Mouse (Mus musculus) G1E (cell line): ENCODE measurements around the gene Mtmr12. TPM values are rescaled to one million over a fixed set of nuclear protein-coding genes. Genes with fewer than 3 reads are reported as not detected.

ENCODE experiments used
- ATAC-seq: 2 replicates; pipeline ENCODE4 v1.8.0; 2016; ENCODE audit warnings: mild to moderate bottlenecking; ENCODE audit not compliant: insufficient number of reproducible peaks, poor library complexity, low FRiP score, severe bottlenecking; ENCODE audit errors: extremely low read depth
- DNase-seq: peaks from one replicate; pipeline ENCODE4 v3.0.0; 2012; ENCODE audit warnings: low spot score
- H3K27me3 ChIP-seq: 2 replicates; pipeline ENCODE4 v1.6.1; 2012; ENCODE audit warnings: mild to moderate bottlenecking, low read length, inconsistent platforms; ENCODE audit not compliant: insufficient read depth
- H3K36me3 ChIP-seq: replicated peaks from 2 replicates; pipeline ENCODE3; 2012; ENCODE audit warnings: mild to moderate bottlenecking, inconsistent platforms
- H3K4me1 ChIP-seq: 2 replicates; pipeline ENCODE4 v1.6.1; 2012; ENCODE audit warnings: low read depth, low read length, inconsistent platforms, mixed read lengths; ENCODE audit not compliant: insufficient read depth
- H3K4me3 ChIP-seq: 2 replicates; pipeline ENCODE4 v1.5.1; 2012; ENCODE audit warnings: low read depth, mild to moderate bottlenecking, inconsistent platforms, low read length, moderate library complexity, mixed read lengths
- H3K9me3 ChIP-seq: replicated peaks from 2 replicates; pipeline ENCODE4 v1.6.1; 2012; ENCODE audit warnings: inconsistent platforms
- CTCF ChIP-seq: IDR thresholded peaks from 2 replicates; pipeline ENCODE4 v1.5.1; 2012; ENCODE audit warnings: low read depth, low read length, inconsistent platforms, mixed read lengths
- GATA1 ChIP-seq: IDR thresholded peaks from 2 replicates; pipeline ENCODE4 v1.6.1; 2012; ENCODE audit warnings: borderline replicate concordance, low read length, inconsistent platforms, mixed read lengths
- GATA2 ChIP-seq: IDR thresholded peaks from 2 replicates; pipeline ENCODE4 v1.6.1; 2012; ENCODE audit warnings: low read depth, low read length, inconsistent platforms, borderline replicate concordance
- POLR2AphosphoS5 ChIP-seq: IDR thresholded peaks from 2 replicates; pipeline ENCODE4 v1.6.1; 2012; ENCODE audit warnings: low read depth, low read length, inconsistent platforms; ENCODE audit not compliant: insufficient replicate concordance
- TAL1 ChIP-seq: conservative IDR thresholded peaks from 2 replicates; pipeline ENCODE4 v1.6.1; 2012; ENCODE audit warnings: low read depth, low read length, inconsistent platforms, mixed read lengths
- polyA plus RNA-seq: library from polyadenylated mRNA; stranded (reverse); fragments of >175 nt; gene quantifications from 2 replicates; pipeline ENCODE4 v1.2.3, GENCODE M21; 2012
- total RNA-seq, 2 experiments: library from RNA; stranded (forward) in 1 of 2; stranded (reverse) in 1 of 2; fragments of 200-1000 nt in 1 of 2; fragments of >200 nt in 1 of 2; fragmentation: Nextera tagmentation in 1 of 2; gene quantifications; 2 replicates each; pipeline ENCODE4 v1.2.3; 2014 to 2017

The Mtmr12 gene
- total and polyA plus RNA-seq, 3 experiments, result 7.9 to 29.0 (median 25.7) TPM

GRCm38 (mm10) chr15:12320441-12321090 is 115.7 kb downstream of the Mtmr12 start:
- no peak for ATAC-seq
- Histone ChIP-seq H3K4me1 (peaks cover 52% of the 10 kb centered on the region), H3K27me3 (no peaks in the 10 kb centered on the region), H3K9me3 (no peaks in the 10 kb centered on the region), H3K36me3 (peaks cover 11% of the 10 kb centered on the region), H3K4me3 (peak overlapping the region; percentile 99)
- TF ChIP-seq POLR2AphosphoS5 (no peak), GATA2 (no peak), CTCF (no peak), GATA1 (no peak), TAL1 (no peak)
- no peak for DNase-seq

- Histone ChIP-seq H3K36me3 (peaks cover 17% of the 10 kb centered on the region), H3K4me3 (peak within 1 kb of the TSS; percentile 99), H3K27me3 (no peaks in the 10 kb centered on the region), H3K4me1 (peaks cover 56% of the 10 kb centered on the region), H3K9me3 (no peaks in the 10 kb centered on the region)
- peak; percentile 81 for DNase-seq
- no peak for TF ChIP-seq GATA2
- TF ChIP-seq POLR2AphosphoS5, result no peak
- no peak for TF ChIP-seq CTCF
- no peak for TF ChIP-seq GATA1
- no peak for TF ChIP-seq TAL1
- ATAC-seq, result peak; percentile 66
Measured at GRCm38 (mm10) chr15:12321091-12321787, 116.4 kb downstream of the Mtmr12 start, which contains the start of gene Golph3. TSS of gene Golph3 (plus strand) at chr15:12321450.

- ATAC-seq (no peak), DNase-seq (peak; percentile 40)
- peak within 1 kb of the TSS; percentile 99 for H3K4me3 ChIP-seq
- no peaks in the 10 kb centered on the region for H3K9me3 ChIP-seq
- TF ChIP-seq POLR2AphosphoS5, result no peak
- no peak for TF ChIP-seq GATA2
- no peak for TF ChIP-seq CTCF
- TF ChIP-seq TAL1, result no peak
- no peak for TF ChIP-seq GATA1
- peaks cover 22% of the 10 kb centered on the region for H3K36me3 ChIP-seq
- peaks cover 53% of the 10 kb centered on the region for H3K4me1 ChIP-seq
- H3K27me3 ChIP-seq, result no peaks in the 10 kb centered on the region
Measured at GRCm38 (mm10) chr15:12321788-12322621, 117.2 kb downstream of the Mtmr12 start, which contains the start of gene 1810049J17Rik. TSS of gene 1810049J17Rik (minus strand) at chr15:12321899.

GRCm38 (mm10) chr15:12322676-12323402 is 118.0 kb downstream of the Mtmr12 start:
- Histone ChIP-seq H3K9me3 (no peaks in the 10 kb centered on the region), H3K4me3 (peak overlapping the region; percentile 99), H3K4me1 (peaks cover 52% of the 10 kb centered on the region), H3K36me3 (peaks cover 28% of the 10 kb centered on the region), H3K27me3 (no peaks in the 10 kb centered on the region)
- no peak for TF ChIP-seq GATA1
- TF ChIP-seq GATA2, result no peak
- no peak for TF ChIP-seq CTCF
- TF ChIP-seq POLR2AphosphoS5, result no peak
- no peak for TF ChIP-seq TAL1
- no peak for ATAC-seq
- no peak for DNase-seq

Other genes with a start within 250 kb of the Mtmr12 start
- 308 and 383 TPM in 2 replicates for gene Sub1, start 208.0 kb upstream of the Mtmr12 start, total RNA-seq (2014; fragmentation: Nextera tagmentation)
- 661 and 945 TPM in 2 replicates for gene Sub1, start 208.0 kb upstream of the Mtmr12 start, total RNA-seq (2017)
- 26.1 and 28.4 TPM in 2 replicates for gene Sub1, start 208.0 kb upstream of the Mtmr12 start, polyA plus RNA-seq
- 421 and 506 TPM in 2 replicates for gene Zfr, start 87.2 kb upstream of the Mtmr12 start, total RNA-seq (2014; fragmentation: Nextera tagmentation)
- 66.9 and 77.6 TPM in 2 replicates for gene Zfr, start 87.2 kb upstream of the Mtmr12 start, total RNA-seq (2017)
- 65.3 and 67.7 TPM in 2 replicates for gene Zfr, start 87.2 kb upstream of the Mtmr12 start, polyA plus RNA-seq
- gene Golph3, start 116.4 kb downstream of the Mtmr12 start, total RNA-seq (2014; fragmentation: Nextera tagmentation), result 411 and 482 TPM in 2 replicates
- 299 and 319 TPM in 2 replicates for gene Golph3, start 116.4 kb downstream of the Mtmr12 start, total RNA-seq (2017)
- 739 and 1,035 TPM in 2 replicates for gene Golph3, start 116.4 kb downstream of the Mtmr12 start, polyA plus RNA-seq
- not detected in 2 replicates for gene 1810049J17Rik, start 116.9 kb downstream of the Mtmr12 start, total RNA-seq (2014; fragmentation: Nextera tagmentation)
- gene 1810049J17Rik, start 116.9 kb downstream of the Mtmr12 start, total RNA-seq (2017), result 0.38 TPM in 1 of 2 replicates, not detected in the other
- 0.36 and 0.52 TPM in 2 replicates for gene 1810049J17Rik, start 116.9 kb downstream of the Mtmr12 start, polyA plus RNA-seq